Comparison of ENCODE assay signal across 11 mouse cellular contexts in the genomic region with DNA sequence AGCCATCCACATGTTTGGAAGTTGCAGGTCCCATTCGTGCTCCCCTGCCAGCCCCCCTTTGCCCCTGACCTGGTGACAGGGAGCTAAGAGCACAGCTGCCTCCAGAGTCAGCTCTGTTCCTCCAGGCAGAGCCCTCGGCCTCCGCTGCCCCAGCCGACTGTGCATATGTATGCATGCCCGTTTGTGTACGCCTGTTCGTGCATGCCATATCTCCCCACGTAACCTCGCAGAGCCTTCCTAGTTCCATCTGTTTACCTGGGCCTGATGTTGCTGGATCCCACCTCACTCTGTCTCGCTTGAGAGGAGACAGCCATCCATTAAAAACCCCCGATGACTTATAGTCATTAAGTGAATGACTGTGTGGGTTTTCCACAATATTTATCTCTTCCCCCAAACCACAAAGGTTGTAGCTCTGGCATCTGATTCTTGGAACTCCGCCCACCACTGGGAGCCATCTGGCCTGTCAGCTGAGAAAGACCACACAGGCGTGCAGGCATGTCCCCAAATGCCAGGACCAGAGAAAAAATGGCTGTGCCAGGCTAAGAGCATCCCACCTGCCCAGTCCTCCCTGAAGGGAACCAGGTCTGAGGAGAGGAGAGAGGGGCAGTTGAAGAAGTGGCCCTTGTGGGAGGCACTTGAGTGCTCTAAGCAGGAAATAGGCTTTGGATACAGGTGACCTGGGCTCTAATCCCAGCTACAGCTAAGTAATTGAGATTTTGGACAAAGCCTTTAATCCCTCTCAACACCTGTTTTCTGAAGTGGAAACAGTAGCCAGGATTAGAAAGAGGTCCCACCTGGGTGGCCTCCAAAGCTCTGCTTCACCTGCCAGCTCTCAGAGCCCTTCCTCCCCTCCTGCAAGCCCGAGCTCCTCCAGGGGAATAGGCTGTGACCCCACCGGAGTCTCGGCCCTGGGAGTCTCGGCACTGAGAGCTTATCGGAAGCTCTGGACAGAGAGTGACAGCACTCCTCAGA. TPM values are rescaled to one million over a fixed set of nuclear protein-coding genes. Genes with fewer than 3 reads are reported as not detected.
DNase-seq lines count a peak whose midpoint lies in the region; ATAC-seq and TF ChIP-seq lines count a peak whose summit lies in the region.
"Had no signal": no experiment of that assay in that cellular context is flagged by ENCODE, and none has a peak within 500 bp of the region (broad histone marks: within the 10 kb centered on the region; RNA-seq: fewer than 3 reads in every experiment).

No protein-coding gene starts in this region.

- no peak for TF ChIP-seq CTCF in layer of hippocampus, adult 2 months (conservative IDR thresholded peaks at IDR 0.05)

- peak; percentile 65 for DNase-seq in layer of hippocampus, postnatal 10 days (ENCODE audit: low spot score in 2 of 2)
- DNase-seq in layer of hippocampus, adult 2 months (ENCODE audit: low spot score in 2 of 2) = no peak
- peak; percentile 85 for DNase-seq in MN1 (ENCODE audit: low spot score)
- DNase-seq in brain, adult 2 months (ENCODE audit: low read depth, low spot score) = peak; percentile 95
- DNase-seq in urinary bladder, adult 18-20 months (ENCODE audit: low spot score in 2 of 2) = no peak
- DNase-seq: kidney, adult 9 months; lung, embryonic 14.5 days had no signal

- H3K4me3 ChIP-seq in layer of hippocampus, adult 2 months = no peak overlapping the region
- no peak overlapping the region for H3K4me3 ChIP-seq in embryonic facial prominence, embryonic 12.5 days

- ATAC-seq in embryonic facial prominence, embryonic 12.5 days (ENCODE audit: insufficient number of reproducible peaks, insufficient read depth, low FRiP score, low TSS enrichment) = no peak
- ATAC-seq in erythroblast, adult 5-6 weeks (replicated peaks; ENCODE audit: low FRiP score, poor library complexity, severe bottlenecking) = no peak
- ATAC-seq: Patski had no signal

- 0 out of 2 replicates have a peak, but pooled peaks cover 3% of the 10 kb centered on the region for H3K27me3 ChIP-seq in embryonic facial prominence, embryonic 12.5 days
- H3K27me3 ChIP-seq: Patski had no signal

- H3K4me1 ChIP-seq in embryonic facial prominence, embryonic 12.5 days = peaks cover 35% of the 10 kb centered on the region

- H3K27ac ChIP-seq in layer of hippocampus, adult 2 months = no peak overlapping the region
- H3K27ac ChIP-seq in embryonic facial prominence, embryonic 12.5 days = peak overlapping the region; percentile 6; the same call in 1 of the 2 replicates

- 0 out of 2 replicates have a peak, but pooled peaks cover 3% of the 10 kb centered on the region for H3K9me3 ChIP-seq in embryonic facial prominence, embryonic 12.5 days

- H3K4me2 ChIP-seq in embryonic facial prominence, embryonic 12.5 days (replicated peaks) = no peak overlapping the region
- H3K4me2 ChIP-seq: lung, embryonic 14.5 days had no signal

- no peak overlapping the region for H3K9ac ChIP-seq in embryonic facial prominence, embryonic 12.5 days
- H3K9ac ChIP-seq: lung, embryonic 14.5 days had no signal

- no peaks in the 10 kb centered on the region for H3K36me3 ChIP-seq in embryonic facial prominence, embryonic 12.5 days

- 52% methylated on average over 18 of the region's 18 CpGs for WGBS in embryonic facial prominence, embryonic 12.5 days

RNA-seq across cellular contexts. Expression of a gene that starts 30.1 kb away (rescaled TPM):
- total RNA-seq in layer of hippocampus, postnatal 10 days (2021) = 10 to 100 TPM; 15.8 to 17.6 TPM
- 10 to 100 TPM; 20.5 to 20.6 TPM for total RNA-seq in layer of hippocampus, adult 2 months (2021)
- polyA plus RNA-seq in embryonic facial prominence, embryonic 12.5 days (2016; fragmentation: Nextera tagmentation; extraction: Ambion mirVana) = 21.8 and 23.7 TPM in 2 replicates
- total RNA-seq in erythroblast, adult 5-6 weeks (2015; ENCODE audit: low replicate concordance) = 3.1 and 8.8 TPM in 2 replicates
- total RNA-seq in erythroblast, adult 5-6 weeks (2017; ENCODE audit: low replicate concordance) = 8.8 and 10.5 TPM in 2 replicates

RNA-seq across cellular contexts. Expression of a gene that starts 30.4 kb away (rescaled TPM):
- 10 to 100 TPM; 15.1 to 20.2 TPM for total RNA-seq in layer of hippocampus, postnatal 10 days (2021)
- total RNA-seq in layer of hippocampus, adult 2 months (2021) = 10 to 100 TPM; 18.1 to 20.1 TPM
- 10.1 and 13.4 TPM in 2 replicates for polyA plus RNA-seq in embryonic facial prominence, embryonic 12.5 days (2016; fragmentation: Nextera tagmentation; extraction: Ambion mirVana)
- 4.6 and 5.2 TPM in 2 replicates for total RNA-seq in erythroblast, adult 5-6 weeks (2015; ENCODE audit: low replicate concordance)
- 0.85 and 1.5 TPM in 2 replicates for total RNA-seq in erythroblast, adult 5-6 weeks (2017; ENCODE audit: low replicate concordance)

RNA-seq across cellular contexts. Expression of a gene that starts 49.3 kb away (rescaled TPM):
- total RNA-seq in layer of hippocampus, postnatal 10 days (2021) = 10 to 100 TPM; 28.6 to 31.9 TPM
- 10 to 100 TPM; 47.4 to 47.5 TPM for total RNA-seq in layer of hippocampus, adult 2 months (2021)
- polyA plus RNA-seq in embryonic facial prominence, embryonic 12.5 days (2016; fragmentation: Nextera tagmentation; extraction: Ambion mirVana) = 0.06 TPM in 1 of 2 replicates, not detected in the other
- not detected in 2 replicates for total RNA-seq in erythroblast, adult 5-6 weeks (2015; ENCODE audit: low replicate concordance)
- total RNA-seq in erythroblast, adult 5-6 weeks (2017; ENCODE audit: low replicate concordance) = not detected in 2 replicates
- polyA plus RNA-seq: gonadal fat pad, adult 2 months; lung, embryonic 14.5 days; Patski had no signal

RNA-seq across cellular contexts. Expression of a gene that starts 54.6 kb away (rescaled TPM):
- 10 to 100 TPM; 70.4 to 78.0 TPM for total RNA-seq in layer of hippocampus, postnatal 10 days (2021)
- 10 to 100 TPM; 67.3 to 74.6 TPM for total RNA-seq in layer of hippocampus, adult 2 months (2021)
- polyA plus RNA-seq in embryonic facial prominence, embryonic 12.5 days (2016; fragmentation: Nextera tagmentation; extraction: Ambion mirVana) = 34.6 and 35.4 TPM in 2 replicates
- total RNA-seq in erythroblast, adult 5-6 weeks (2015; ENCODE audit: low replicate concordance) = 22.2 and 22.5 TPM in 2 replicates
- 17.7 and 19.1 TPM in 2 replicates for total RNA-seq in erythroblast, adult 5-6 weeks (2017; ENCODE audit: low replicate concordance)

RNA-seq across cellular contexts. Expression of a gene that starts 59.1 kb away (rescaled TPM):
- 10 to 100 TPM; 22.5 to 23.0 TPM for total RNA-seq in layer of hippocampus, postnatal 10 days (2021)
- total RNA-seq in layer of hippocampus, adult 2 months (2021) = 10 to 100 TPM; 22.4 to 22.5 TPM
- 14.6 and 17.3 TPM in 2 replicates for polyA plus RNA-seq in embryonic facial prominence, embryonic 12.5 days (2016; fragmentation: Nextera tagmentation; extraction: Ambion mirVana)
- 4.2 TPM in 1 of 2 replicates, not detected in the other for total RNA-seq in erythroblast, adult 5-6 weeks (2015; ENCODE audit: low replicate concordance)
- total RNA-seq in erythroblast, adult 5-6 weeks (2017; ENCODE audit: low replicate concordance) = 2.9 TPM in 1 of 2 replicates, not detected in the other

Comparison
In these comparisons a context has a peak if more than half of its experiments do, and no peak if none do; other contexts are left out.
1. DNase-seq: peak in layer of hippocampus, postnatal 10 days (2 of 2), MN1 (single experiment) and brain, adult 2 months (single experiment); none in layer of hippocampus, adult 2 months (0 of 2) and urinary bladder, adult 18-20 months (0 of 2).
2. RNA of a gene that starts 49.3 kb away (total RNA-seq): 47.4 to 47.5 TPM in layer of hippocampus, adult 2 months and 28.6 to 31.9 TPM in layer of hippocampus, postnatal 10 days; not detected in erythroblast, adult 5-6 weeks; every median in the first group is over 10 times any median in the second.